Comparison of ENCODE assay signal across 8 mouse cellular contexts in genomic region chr11:119390271-119391231, GRCm38 (mm10). TPM values are rescaled to one million over a fixed set of nuclear protein-coding genes. Genes with fewer than 3 reads are reported as not detected.
DNase-seq lines count a peak whose midpoint lies in the region; ATAC-seq lines count a peak whose summit lies in the region.

No protein-coding gene starts in this region.

- WGBS in intestine, embryonic 15.5 days = 2% methylated on average over 52 of the region's 53 CpGs

- peak overlapping the region; percentile 80 for H3K9ac ChIP-seq in intestine, embryonic 15.5 days

- H3K27ac ChIP-seq in intestine, embryonic 15.5 days = peak overlapping the region; percentile 85

- H3K27me3 ChIP-seq in intestine, embryonic 15.5 days (replicated peaks) = 0 out of 2 replicates have a peak, but pooled peaks cover 4% of the 10 kb centered on the region

- no peaks in the 10 kb centered on the region for H3K9me3 ChIP-seq in intestine, embryonic 15.5 days

- peak; percentile 44 for ATAC-seq in intestine, embryonic 15.5 days
- ATAC-seq in megakaryocyte-erythroid progenitor cell, adult 5-6 weeks (replicated peaks; ENCODE audit: low FRiP score, low TSS enrichment, poor library complexity, severe bottlenecking) = peak; percentile 25

- intact Hi-C loops in left cerebral cortex, postnatal 36 days (cut with DNase I) = no loop called here

- H3K4me2 ChIP-seq in intestine, embryonic 15.5 days (replicated peaks) = peak overlapping the region; percentile 98

- peak; percentile 69 to 74 for DNase-seq in adrenal gland, adult 18-20 months (ENCODE audit: low spot score in 2 of 2)
- peak; percentile 59 for DNase-seq in embryo, embryonic 9.5 days (ENCODE audit: extremely low spot score)
- DNase-seq in gastrocnemius, postnatal 4 days (ENCODE audit: low spot score in 2 of 2) = peak; percentile 53 to 72
- DNase-seq in left cerebral cortex, postnatal 36 days (ENCODE audit: low spot score in 2 of 2) = peak; percentile 40 to 46
- peak; percentile 25 for DNase-seq in right cerebral cortex, postnatal 14 days
- DNase-seq in urinary bladder, postnatal 36 days (ENCODE audit: low spot score in 2 of 2) = peak; percentile 72 to 76

- H3K36me3 ChIP-seq in intestine, embryonic 15.5 days = no peaks in the 10 kb centered on the region

- H3K4me1 ChIP-seq in intestine, embryonic 15.5 days (replicated peaks) = peaks cover 33% of the 10 kb centered on the region

- peak overlapping the region; percentile 78 for H3K4me3 ChIP-seq in intestine, embryonic 15.5 days (replicated peaks)

RNA-seq across cellular contexts. Expression of gene Rnf213, which starts 2.3 kb away (rescaled TPM):
- total RNA-seq in adrenal gland, adult 18-20 months (2021) = 10 to 100 TPM; 19.1 to 20.6 TPM
- total RNA-seq in gastrocnemius, postnatal 4 days (2021) = 10 to 100 TPM in 1 of 2 experiments, 1 to 10 TPM in 1; 9.2 to 10.9 TPM
- polyA plus RNA-seq in intestine, embryonic 15.5 days (2015; fragmentation: Nextera tagmentation; extraction: Ambion mirVana) = 8.3 and 9.2 TPM in 2 replicates
- 1 to 10 TPM; 2.8 to 3.0 TPM for total RNA-seq in left cerebral cortex, postnatal 36 days (2021)
- total RNA-seq in megakaryocyte-erythroid progenitor cell, adult 5-6 weeks (2014; fragmentation: Nextera tagmentation) = 87.9 and 107 TPM in 2 replicates
- 69.3 and 77.1 TPM in 2 replicates for total RNA-seq in megakaryocyte-erythroid progenitor cell, adult 5-6 weeks (2017)

RNA-seq across cellular contexts. Expression of gene Slc26a11, which starts 35.2 kb away (rescaled TPM):
- 1 to 10 TPM; 4.8 to 4.9 TPM for total RNA-seq in adrenal gland, adult 18-20 months (2021)
- 1 to 10 TPM; 5.3 TPM for total RNA-seq in gastrocnemius, postnatal 4 days (2021)
- polyA plus RNA-seq in intestine, embryonic 15.5 days (2015; fragmentation: Nextera tagmentation; extraction: Ambion mirVana) = 7.2 and 9.9 TPM in 2 replicates
- total RNA-seq in left cerebral cortex, postnatal 36 days (2021) = 1 to 10 TPM; 3.5 to 4.3 TPM
- total RNA-seq in megakaryocyte-erythroid progenitor cell, adult 5-6 weeks (2014; fragmentation: Nextera tagmentation) = 1.7 and 4.4 TPM in 2 replicates
- total RNA-seq in megakaryocyte-erythroid progenitor cell, adult 5-6 weeks (2017) = 0.65 and 1.5 TPM in 2 replicates

RNA-seq across cellular contexts. Expression of gene Sgsh, which starts 35.2 kb away (rescaled TPM):
- total RNA-seq in adrenal gland, adult 18-20 months (2021) = 10 to 100 TPM; 11.5 to 17.0 TPM
- total RNA-seq in gastrocnemius, postnatal 4 days (2021) = 1 to 10 TPM; 5.9 to 6.5 TPM
- polyA plus RNA-seq in intestine, embryonic 15.5 days (2015; fragmentation: Nextera tagmentation; extraction: Ambion mirVana) = 7.5 and 10.5 TPM in 2 replicates
- 1 to 10 TPM; 4.3 to 4.7 TPM for total RNA-seq in left cerebral cortex, postnatal 36 days (2021)
- total RNA-seq in megakaryocyte-erythroid progenitor cell, adult 5-6 weeks (2014; fragmentation: Nextera tagmentation) = 6.3 and 11.9 TPM in 2 replicates
- 3.6 and 5.1 TPM in 2 replicates for total RNA-seq in megakaryocyte-erythroid progenitor cell, adult 5-6 weeks (2017)

Comparison
In these comparisons a context has a peak if more than half of its experiments do, and no peak if none do; other contexts are left out.
1. Peak in every context shown above with its lines: DNase-seq, ATAC-seq, H3K4me3 ChIP-seq and H3K27ac ChIP-seq.